Mouse (Mus musculus): ENCODE results near the gene Ermp1. TPM values are rescaled to one million over a fixed set of nuclear protein-coding genes. Genes with fewer than 3 reads are reported as not detected.
"Not testable (repeated sequence)": the region's sequence is repeated elsewhere in the genome, so short reads cannot be mapped to it uniquely, and the experiment has no call there.

The Ermp1 gene
- total RNA-seq, 2 experiments from 2014 or later: 33.7 to 34.1 TPM

- DNase-seq (ENCODE audit: extremely low spot score in 1 of 2, low spot score in 2 of 2): no peak
- intact Hi-C loops (cut with DNase I): no loop called here
- TF ChIP-seq CTCF (IDR thresholded peaks at IDR 0.05): no peak
- no peak overlapping the region for H3K27ac ChIP-seq
- H3K4me3 ChIP-seq: no peak overlapping the region
Observed at GRCm38 (mm10) chr19:29641510-29641909, 6.7 kb downstream of the Ermp1 start.

DNA sequence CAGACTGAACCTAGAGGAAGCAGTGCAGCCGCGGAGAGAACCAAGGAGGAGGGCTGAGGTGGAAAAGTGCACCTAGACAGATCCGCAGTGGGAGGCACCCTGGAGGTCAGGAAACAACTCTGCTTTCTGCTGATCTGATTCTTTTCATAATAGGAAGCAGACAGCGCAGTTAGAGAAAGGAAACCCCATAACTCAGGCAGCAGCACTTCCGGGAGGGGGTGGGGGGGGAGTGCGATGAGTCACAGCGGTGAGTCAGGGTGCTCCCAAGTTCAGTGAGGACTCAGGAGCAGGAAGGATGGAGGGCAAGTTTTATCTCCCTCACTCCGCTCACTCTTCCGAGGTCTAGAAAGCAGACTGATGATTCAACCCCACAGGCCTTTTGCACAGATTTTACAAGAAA lies 7.2 kb downstream of the Ermp1 start:
- Histone ChIP-seq H3K4me3 (no peak overlapping the region), H3K27ac (no peak overlapping the region)
- TF ChIP-seq CTCF (IDR thresholded peaks at IDR 0.05): no peak
- no peak for DNase-seq (ENCODE audit: extremely low spot score in 1 of 2, low spot score in 2 of 2)
- intact Hi-C loops (cut with DNase I): no loop called here

DNA sequence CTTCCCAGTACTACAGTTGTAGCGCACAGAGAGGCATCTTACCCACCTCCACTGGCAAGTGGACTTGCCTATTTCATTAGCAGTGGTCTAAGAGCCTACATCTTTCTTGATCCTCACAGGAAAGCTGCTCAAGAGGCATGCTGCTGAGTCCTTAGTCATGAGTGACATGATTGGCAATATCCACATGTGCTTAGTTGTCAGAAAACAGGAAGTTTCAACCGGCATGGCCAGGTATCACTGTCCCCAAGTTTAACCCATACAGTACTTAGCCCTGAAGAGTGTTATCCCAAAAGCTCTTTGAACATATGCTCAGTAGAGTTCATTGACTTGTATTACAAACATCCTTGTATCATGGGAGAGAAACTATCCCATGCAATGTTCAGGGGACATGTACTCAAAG lies 36.1 kb downstream of the Ermp1 start:
- no peak overlapping the region for H3K27ac ChIP-seq
- DNase-seq (ENCODE audit: extremely low spot score in 1 of 2, low spot score in 2 of 2): no peak
- no peak overlapping the region for H3K4me3 ChIP-seq
- intact Hi-C loops (cut with DNase I): no loop called here
- no peak for TF ChIP-seq CTCF (IDR thresholded peaks at IDR 0.05)

GRCm38 (mm10) chr19:29610907-29611306 lies 37.3 kb downstream of the Ermp1 start:
- no peak for TF ChIP-seq CTCF (IDR thresholded peaks at IDR 0.05)
- intact Hi-C loops (cut with DNase I): no loop called here
- Histone ChIP-seq H3K27ac (no peak overlapping the region), H3K4me3 (no peak overlapping the region)
- DNase-seq (ENCODE audit: extremely low spot score in 1 of 2, low spot score in 2 of 2): no peak

- intact Hi-C loops (cut with DNase I): no loop called here
- no peak overlapping the region for H3K4me3 ChIP-seq
- no peak for DNase-seq (ENCODE audit: extremely low spot score in 1 of 2, low spot score in 2 of 2)
- H3K27ac ChIP-seq: no peak overlapping the region
- no peak for TF ChIP-seq CTCF (IDR thresholded peaks at IDR 0.05)
Observed at GRCm38 (mm10) chr19:29608212-29608611, 40.0 kb downstream of the Ermp1 start.

DNA sequence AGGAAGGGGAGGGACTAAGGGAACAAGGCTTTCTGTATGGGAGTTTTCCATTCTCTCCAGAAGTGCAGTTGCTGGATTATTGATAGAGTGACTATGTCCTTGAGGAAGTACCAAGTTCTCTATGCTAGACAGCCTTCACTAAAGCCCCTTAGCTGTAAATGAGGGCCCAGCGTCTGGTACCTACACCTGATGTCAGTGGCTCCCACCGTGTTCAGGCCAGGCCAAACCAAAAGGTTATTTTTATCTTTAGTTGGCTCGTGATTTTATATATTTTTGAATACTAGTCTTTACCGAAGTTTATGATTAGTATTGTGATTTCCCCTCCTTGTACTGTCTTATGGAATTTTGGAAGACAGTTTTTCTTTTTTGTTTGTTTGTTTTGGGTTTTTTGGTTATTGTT lies 40.7 kb downstream of the Ermp1 start:
- DNase-seq (ENCODE audit: extremely low spot score in 1 of 2, low spot score in 2 of 2): no peak
- intact Hi-C loops (cut with DNase I): no loop called here
- no peak for TF ChIP-seq CTCF (IDR thresholded peaks at IDR 0.05)
- Histone ChIP-seq H3K27ac (no peak overlapping the region), H3K4me3 (no peak overlapping the region)

DNA sequence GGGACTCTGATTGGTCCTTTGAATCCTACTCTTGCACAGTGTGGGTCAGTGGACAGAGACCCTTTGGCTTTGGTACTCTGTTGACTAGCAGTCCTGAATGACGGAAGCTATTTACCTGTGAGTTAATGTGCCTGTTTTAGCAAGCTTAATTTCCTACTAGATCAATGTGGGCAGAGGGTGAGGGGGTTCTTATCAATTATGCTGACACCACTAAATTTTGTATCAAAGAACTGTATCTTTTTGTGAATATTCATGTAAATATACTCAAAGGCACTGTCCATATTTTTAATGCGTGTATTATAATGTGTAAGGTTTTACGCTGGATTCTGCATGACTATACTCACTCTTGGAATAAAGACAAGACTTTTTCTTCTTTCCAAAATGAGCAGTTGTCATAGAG lies 43.6 kb downstream of the Ermp1 start:
- H3K27ac ChIP-seq: no peak overlapping the region
- no peak for TF ChIP-seq CTCF (IDR thresholded peaks at IDR 0.05)
- no peak overlapping the region for H3K4me3 ChIP-seq
- intact Hi-C loops (cut with DNase I): no loop called here
- DNase-seq (ENCODE audit: extremely low spot score in 1 of 2, low spot score in 2 of 2): no peak

DNA sequence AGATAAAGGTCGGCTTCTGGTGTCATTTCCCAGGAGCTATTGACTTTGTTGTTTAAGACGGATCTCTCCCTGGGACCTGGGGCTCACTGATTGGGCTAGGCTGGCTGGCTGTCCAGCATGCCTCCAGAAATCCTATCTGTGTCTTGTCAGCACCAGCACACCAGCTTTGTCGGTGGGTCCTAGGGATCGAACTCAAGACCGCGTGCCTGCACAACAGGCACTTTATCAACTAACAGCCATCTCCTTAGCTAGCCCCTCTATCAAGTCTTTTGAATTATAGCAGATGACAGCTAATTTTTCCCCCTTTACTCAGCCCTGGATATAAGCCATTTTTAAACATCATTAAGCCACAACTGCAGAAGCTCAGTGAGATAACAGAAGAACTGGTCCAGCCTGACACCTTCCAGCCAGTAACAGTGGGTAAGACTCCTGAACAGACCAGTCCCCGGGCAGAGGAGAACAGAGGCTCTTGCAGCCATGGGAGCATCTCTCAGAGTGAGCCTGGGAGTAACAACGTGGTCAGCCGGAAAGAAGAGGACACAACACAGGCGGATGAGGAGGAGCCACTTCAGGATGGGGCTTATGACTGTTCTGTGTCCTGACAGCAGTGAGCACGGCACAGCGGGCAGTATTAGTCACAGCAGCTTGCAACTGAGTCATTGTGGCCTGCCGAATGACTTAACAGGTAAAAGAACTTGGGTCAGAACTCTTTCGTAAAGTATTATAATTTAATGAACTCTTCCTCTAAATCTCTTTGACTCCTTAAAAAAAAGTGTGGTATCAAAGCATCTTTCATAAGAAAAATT lies 44.5 kb downstream of the Ermp1 start:
- Histone ChIP-seq H3K4me3 (no peak overlapping the region), H3K27ac (no peak overlapping the region)
- intact Hi-C loops (cut with DNase I): no loop called here
- TF ChIP-seq CTCF (IDR thresholded peaks at IDR 0.05): no peak
- no peak for DNase-seq (ENCODE audit: extremely low spot score in 1 of 2, low spot score in 2 of 2)

GRCm38 (mm10) chr19:29598981-29599380 lies 49.2 kb downstream of the Ermp1 start:
- Histone ChIP-seq H3K27ac (no peak overlapping the region), H3K4me3 (no peak overlapping the region)
- TF ChIP-seq CTCF (IDR thresholded peaks at IDR 0.05): no peak
- intact Hi-C loops (cut with DNase I): no loop called here
- DNase-seq (ENCODE audit: extremely low spot score in 1 of 2, low spot score in 2 of 2): no peak

GRCm38 (mm10) chr19:29596985-29597384 lies 51.2 kb downstream of the Ermp1 start:
- no peak for DNase-seq (ENCODE audit: extremely low spot score in 1 of 2, low spot score in 2 of 2)
- Histone ChIP-seq H3K27ac (no peak overlapping the region; the same call in 1 of the 2 replicates), H3K4me3 (no peak overlapping the region)
- TF ChIP-seq CTCF (IDR thresholded peaks at IDR 0.05): peak; percentile 42
- intact Hi-C loops (cut with DNase I): no loop called here

- TF ChIP-seq CTCF (IDR thresholded peaks at IDR 0.05): no peak
- H3K4me3 ChIP-seq: no peak overlapping the region
- intact Hi-C loops (cut with DNase I): no loop called here
- no peak overlapping the region; the same call in 1 of the 2 replicates for H3K27ac ChIP-seq
- DNase-seq (ENCODE audit: extremely low spot score in 1 of 2, low spot score in 2 of 2): no peak
Observed at GRCm38 (mm10) chr19:29596276-29596675, 51.9 kb downstream of the Ermp1 start.

DNA sequence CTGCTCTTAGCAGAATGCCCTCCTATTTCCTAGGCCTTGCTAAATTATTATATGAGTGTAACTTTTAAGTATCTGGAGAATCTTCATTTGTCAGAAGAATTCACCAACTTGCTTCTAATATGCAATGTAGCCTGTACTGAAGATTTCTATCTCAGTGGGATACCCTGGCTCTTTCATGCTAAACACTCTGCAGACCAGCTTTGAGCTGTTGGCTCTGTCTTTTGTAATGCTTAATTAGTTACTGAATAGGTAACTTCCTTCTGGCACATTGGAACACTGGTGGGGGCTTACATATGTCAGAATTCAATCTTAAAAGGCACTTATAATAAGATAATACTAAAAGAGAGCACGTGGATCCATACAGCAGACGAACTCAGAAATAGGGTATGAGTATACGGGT lies 54.4 kb downstream of the Ermp1 start:
- intact Hi-C loops (cut with DNase I); DNase-seq (ENCODE audit: extremely low spot score in 1 of 2, low spot score in 2 of 2); H3K27ac ChIP-seq; H3K4me3 ChIP-seq: not testable (repeated sequence)

- H3K27ac ChIP-seq: no peak overlapping the region
- intact Hi-C loops (cut with DNase I): no loop called here
- TF ChIP-seq CTCF (IDR thresholded peaks at IDR 0.05): no peak
Observed at GRCm38 (mm10) chr19:29583734-29584133, 64.5 kb downstream of the Ermp1 start.

More at GRCm38 (mm10) chr19:29583734-29584133, 64.5 kb downstream of the Ermp1 start:
- DNase-seq (ENCODE audit: extremely low spot score in 1 of 2, low spot score in 2 of 2): no peak
- no peak overlapping the region for H3K4me3 ChIP-seq
